Mouse (Mus musculus) G1E (cell line): ENCODE data around the gene A1bg.

ENCODE experiments used
- CTCF ChIP-seq: IDR thresholded peaks from 2 replicates; pipeline ENCODE4 v1.5.1; 2012; ENCODE audit warnings: low read depth, low read length, inconsistent platforms, mixed read lengths
- GATA1 ChIP-seq: IDR thresholded peaks from 2 replicates; pipeline ENCODE4 v1.6.1; 2012; ENCODE audit warnings: borderline replicate concordance, low read length, inconsistent platforms, mixed read lengths
- POLR2AphosphoS5 ChIP-seq: IDR thresholded peaks from 2 replicates; pipeline ENCODE4 v1.6.1; 2012; ENCODE audit warnings: low read depth, low read length, inconsistent platforms; ENCODE audit not compliant: insufficient replicate concordance
- TAL1 ChIP-seq: conservative IDR thresholded peaks from 2 replicates; pipeline ENCODE4 v1.6.1; 2012; ENCODE audit warnings: low read depth, low read length, inconsistent platforms, mixed read lengths

DNA sequence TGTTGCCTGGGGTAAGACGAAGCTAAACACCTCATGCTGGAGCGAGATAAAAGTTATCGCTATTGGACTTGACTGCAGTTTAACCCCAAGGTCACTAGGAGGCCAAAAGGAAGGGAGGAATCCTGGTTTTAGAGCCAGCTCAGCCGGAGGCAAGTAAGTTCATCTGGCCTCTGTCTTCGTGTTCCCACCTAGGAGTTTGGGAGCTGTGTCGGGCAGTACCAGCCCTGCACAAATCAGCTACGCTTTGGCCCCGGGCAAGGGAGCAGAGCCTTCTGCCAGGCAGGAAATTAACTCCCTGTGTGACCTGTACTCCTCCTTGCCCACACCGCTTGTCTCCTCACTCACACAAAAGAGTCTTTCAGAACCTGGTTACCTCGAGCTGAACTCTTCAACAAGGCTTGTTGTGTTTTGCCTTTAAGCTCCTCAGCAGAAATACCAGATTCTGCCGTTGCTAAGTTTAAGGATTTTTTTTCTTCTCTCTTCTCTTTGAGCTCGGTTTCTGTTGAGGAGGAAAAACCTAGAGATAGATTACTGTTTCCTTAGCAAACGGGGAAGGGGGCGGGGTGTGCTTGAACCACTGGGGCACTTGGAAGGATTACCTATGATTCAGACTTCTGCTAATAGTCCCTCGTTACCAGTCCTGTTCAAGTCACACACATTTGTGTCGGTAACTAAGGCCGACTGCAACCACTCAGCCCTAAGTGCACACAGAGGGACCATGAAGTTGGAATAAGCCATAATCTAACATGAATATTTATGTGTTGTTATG is 69.4 kb downstream of the A1bg start, which contains the start of gene Fam84b:
- no peak for TF ChIP-seq CTCF
- TF ChIP-seq GATA1 = no peak
- no peak for TF ChIP-seq TAL1
- no peak for TF ChIP-seq POLR2AphosphoS5
